Mouse (Mus musculus) c-Kit-negative CD71-positive TER-119-positive erythroid progenitor cells, embryonic 14.5 days (primary cell): Measurements from ENCODE around the gene Slc2a3.
"Not testable (repeated sequence)": the region's sequence is repeated elsewhere in the genome, so short reads cannot be mapped to it uniquely, and the experiment has no call there.

Source experiments
- DNase-seq: peaks from one replicate; pipeline ENCODE4 v3.0.0-alpha.2; 2013; ENCODE audit warnings: low read depth, low spot score

The Slc2a3 gene

DNA sequence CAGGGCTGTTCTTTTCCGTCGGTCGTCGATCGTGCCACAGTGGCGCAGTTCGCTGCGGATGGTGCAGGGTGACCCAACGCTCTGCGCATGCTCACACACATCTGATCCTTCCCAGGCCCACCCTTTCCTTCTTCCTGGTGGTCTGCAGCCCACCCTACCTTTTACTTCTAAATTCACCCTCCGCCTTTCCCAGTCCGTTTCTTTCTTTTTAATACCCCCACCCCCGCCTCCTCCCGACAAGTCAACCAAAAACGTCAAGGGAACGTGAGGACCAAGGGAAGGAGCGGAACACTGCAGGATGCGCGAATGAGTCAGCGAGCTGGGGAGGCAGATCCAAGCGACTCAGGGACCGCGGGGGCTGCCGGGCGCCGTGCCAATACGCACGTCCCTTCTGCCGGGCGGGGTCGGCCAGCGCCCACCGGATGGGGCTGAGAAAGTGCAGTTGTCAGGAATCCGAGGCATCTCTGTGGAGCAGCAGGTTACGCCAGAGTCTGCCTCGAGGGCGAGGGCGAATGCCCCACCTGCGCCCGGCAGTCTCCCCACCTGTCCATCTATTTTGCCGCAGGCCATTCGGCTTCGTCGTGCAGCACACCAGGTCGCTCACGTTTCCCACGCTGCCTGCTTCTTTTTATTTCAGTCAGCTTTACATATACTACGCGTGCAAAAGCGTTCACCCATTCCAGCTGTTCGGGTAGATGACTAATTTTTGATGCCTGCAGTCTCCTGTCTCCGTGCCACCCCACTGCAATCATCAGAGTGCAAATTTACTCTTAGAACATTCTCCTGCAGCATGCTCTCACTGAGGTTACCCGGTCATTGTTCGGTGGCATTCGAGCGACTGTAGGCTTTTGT lies 36.8 kb downstream of the Slc2a3 start:
- DNase-seq = peak; percentile 54

DNA sequence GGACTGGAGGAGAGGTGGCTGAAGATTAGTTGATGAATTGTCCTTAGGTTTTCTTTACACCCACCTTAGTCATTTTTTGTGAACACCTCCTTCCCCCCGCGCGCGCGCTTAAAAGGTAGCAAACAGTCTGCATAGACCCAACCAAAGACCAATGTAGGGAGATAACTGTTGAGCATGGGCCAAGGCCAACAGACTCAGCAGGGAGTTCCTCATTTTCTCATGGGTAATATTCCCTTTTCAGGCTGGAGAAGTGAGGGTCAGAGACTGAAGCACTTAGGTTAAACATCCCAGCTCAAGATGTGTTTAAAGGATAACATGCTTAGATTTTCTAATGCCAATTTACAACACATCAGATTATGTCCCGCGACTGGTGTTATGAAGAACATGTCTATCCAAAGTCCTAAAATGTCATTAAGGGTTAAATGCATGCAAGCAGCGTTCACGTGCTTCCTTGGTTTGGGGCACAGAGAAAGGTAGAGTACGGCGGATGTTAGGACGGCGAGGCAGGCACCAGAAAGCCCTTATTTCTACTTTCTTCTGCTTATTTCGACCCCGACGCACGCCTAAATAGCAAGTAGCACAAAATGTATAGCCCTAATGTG lies 37.5 kb downstream of the Slc2a3 start:
- DNase-seq = no peak

DNA sequence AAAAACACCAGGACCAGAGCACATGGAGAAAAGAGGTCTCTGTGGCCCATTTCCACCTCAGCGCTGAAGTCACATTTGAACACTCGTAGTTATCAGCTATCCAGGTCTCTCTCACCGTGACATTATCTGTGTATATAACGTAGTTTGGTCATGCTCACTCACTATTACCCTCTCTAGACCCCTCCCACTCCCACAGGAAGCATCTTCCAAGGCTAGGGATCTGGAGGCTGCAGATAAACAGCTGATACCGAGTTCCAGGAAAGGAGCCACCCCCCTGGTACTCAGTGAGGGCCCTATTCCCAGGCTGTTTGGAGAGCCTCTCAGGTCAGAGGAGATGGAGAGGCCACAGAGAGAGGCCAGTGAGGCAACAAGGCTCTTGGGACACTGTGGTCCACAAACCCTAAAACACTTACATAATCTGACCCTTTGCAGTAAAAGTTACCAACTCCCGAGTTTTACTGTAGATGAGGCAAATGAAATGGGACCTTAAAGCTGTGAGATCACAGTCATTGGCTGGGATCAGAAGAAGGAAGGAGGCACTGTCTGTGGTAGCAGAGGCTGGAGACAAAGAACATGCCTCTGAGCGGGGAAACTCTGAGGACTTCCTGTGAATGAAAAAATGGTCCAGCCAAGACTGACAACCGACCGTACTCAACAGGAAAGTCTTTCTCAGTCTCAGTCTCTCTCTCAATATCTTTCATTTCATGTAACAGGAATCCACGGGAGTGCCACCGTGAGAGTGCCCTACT lies 38.3 kb downstream of the Slc2a3 start:
- DNase-seq = peak; percentile 77

DNA sequence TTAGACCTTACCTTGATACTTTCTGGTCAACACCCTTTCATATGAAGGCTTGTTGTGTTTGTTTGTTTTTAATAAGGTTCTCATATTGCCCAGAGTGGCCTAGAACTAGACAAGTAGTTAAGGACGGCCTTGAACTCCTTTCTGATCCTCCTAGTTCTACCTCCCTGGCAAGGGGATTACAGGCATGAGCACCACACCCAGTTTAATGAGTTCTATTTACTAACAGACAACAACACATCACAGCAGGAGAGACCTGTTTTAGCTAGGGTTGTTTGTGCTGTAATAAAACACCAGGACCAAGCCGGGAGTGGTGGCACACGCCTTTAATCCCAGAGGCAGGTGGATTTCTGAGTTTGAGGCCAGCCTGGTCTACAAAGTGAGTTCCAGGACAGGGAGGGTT lies 39.0 kb downstream of the Slc2a3 start:
- DNase-seq = no peak

DNA sequence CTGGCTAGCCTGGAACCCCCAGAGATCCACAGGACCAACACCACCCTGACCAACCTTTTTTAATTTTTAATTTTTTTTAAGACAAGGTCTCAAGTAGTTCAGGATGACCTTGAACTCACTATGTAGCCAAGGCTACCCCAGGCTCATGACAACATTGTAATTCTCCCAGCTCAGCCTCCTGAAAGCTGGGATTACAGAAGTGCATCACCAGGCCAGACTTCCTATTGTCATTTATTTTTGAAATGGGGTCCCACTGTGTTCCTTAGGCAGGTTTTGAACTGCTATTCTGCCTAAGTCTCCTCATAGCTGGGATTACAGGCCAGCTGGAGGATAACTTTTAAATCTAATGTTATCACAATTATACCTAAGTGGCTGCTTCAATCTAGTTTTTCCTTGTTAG lies 39.5 kb downstream of the Slc2a3 start:
- DNase-seq = no peak

DNA sequence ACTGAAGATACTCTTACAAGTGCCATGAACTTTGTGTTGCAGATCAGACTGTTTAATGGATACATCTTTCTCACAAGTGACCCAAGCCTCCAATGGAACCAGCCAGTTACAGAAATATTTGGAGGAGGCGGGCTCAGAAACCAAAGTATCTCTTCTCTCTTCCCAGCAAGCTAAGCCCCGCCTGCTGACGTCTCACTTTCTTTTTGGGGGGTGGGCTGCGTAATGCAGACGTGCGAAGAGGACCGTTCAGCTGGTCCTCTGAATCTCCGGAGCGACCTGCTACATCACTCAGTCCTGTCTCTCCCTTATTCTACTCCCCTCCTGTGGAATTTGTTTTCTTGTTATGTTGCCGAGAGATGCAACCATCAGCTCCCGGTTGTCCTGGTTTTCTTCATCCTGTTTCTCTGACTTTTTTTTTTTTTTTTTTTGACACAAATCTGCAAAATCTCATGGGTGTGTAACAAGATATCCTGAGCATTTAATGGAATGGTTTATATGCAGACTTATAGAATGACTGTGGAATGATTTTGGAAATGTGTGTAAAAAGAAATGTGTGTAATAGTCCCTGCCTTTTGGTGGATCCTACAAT lies 40.3 kb downstream of the Slc2a3 start:
- DNase-seq = no peak

DNA sequence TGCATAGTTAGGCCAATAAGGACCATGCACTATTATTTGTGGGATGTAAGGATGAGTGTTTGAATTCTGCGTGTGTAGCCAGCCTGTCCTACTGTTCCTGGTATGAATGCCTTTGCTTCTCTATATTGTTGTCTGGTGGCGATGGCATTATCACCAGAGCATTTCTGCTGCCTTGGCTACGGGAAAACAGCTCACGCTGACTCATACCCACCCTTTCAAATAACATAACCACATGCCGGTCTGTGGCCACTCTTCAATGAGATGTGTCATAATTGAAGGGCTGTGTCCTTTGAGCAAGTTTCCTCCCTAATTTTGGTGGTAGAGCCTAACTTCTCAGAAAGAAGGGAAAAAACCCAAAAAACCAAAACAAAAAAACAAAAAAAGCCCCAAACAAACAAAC lies 42.7 kb downstream of the Slc2a3 start:
- DNase-seq = no peak

DNA sequence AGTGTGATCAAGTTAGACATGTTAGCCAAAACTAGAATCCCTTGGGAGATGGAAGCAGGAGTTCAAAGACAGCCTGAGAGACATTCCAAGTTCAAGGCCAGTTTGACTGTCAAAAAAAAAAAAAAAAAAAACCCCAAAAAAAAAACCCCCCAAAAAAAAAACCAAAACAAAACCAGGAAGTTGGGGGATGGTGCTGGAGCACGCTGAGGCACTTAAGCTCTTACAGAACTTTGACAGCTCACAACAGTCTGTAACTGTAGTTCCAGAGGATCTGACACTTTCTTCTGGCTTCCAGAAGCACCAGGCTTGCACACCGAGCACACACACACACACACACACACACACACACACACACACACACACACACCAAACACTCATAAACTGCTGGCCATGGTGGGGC lies 45.5 kb downstream of the Slc2a3 start:
- DNase-seq = no peak

DNA sequence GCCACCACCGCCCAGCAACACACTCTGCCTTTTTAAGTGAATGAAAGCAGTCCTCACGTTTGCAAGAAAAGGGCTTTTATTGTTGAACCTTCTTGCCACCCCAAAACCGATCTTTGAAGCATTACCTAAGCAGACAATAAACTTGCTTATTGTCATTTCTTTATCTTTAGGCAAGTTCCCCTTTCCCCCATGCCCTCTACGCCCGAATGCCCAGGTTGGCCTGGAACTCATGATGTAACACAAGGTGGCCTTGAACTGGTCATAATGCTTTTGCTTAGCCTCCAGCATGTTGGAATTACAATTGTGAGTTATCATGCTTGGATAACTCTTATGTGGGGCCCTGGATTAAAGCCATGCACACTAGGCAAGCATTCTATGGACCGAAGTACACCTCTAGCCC lies 50.9 kb downstream of the Slc2a3 start:
- DNase-seq = no peak

DNA sequence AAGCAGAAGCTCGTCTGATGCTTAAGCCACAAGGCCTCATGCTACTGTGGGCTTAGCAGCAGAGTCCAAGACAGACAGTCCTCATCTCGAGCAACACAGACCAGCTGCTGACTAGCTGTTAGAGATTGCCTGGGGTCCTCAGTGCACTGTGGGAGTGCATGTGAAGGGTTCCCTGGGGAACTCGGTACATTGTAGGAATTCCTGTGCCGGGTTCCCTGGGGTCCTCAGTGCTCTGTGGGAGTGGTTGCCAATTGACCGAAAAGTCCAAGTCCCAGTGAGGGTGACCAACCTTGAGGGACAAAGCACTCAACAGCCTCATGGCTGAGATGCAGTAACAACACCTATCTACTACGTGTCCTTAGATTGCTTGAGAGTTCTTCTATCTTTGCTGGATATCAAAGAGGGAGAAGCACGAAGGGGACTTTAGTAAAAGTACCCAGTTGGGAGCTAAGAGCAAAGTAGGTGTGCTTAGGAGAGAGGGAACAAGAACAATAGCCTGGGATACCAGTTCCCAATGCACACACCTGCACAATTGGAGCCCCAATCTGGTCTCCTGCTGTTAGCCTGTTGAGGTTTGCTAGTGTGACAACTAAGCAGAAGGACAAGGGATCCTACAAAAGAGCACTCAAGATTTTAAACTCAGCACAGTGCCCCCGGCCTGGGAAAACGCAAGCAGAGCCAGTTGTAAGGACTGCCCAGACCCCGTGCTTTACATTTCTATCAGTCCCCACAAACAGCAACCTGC lies 56.8 kb downstream of the Slc2a3 start:
- no peak for DNase-seq

DNA sequence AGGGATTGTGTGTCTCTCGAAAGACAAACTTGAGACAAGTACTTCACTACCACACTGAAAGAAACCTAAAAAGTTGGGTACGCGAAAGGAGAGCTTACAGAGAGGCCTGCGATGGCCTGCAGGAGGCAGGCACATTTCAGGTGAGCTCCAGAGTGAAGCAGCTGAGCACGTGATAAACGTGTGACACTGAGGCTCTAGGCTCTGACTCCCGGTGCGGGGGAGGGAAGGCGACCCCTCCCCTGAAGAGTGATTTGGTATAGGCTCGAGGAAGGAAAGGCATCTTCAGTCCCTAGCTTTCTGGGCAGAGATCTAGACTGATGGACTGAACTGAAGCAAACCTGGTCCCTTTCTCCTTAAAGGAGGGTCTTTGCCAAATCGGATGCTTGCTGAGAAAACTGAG lies 58.1 kb downstream of the Slc2a3 start:
- DNase-seq = no peak

DNA sequence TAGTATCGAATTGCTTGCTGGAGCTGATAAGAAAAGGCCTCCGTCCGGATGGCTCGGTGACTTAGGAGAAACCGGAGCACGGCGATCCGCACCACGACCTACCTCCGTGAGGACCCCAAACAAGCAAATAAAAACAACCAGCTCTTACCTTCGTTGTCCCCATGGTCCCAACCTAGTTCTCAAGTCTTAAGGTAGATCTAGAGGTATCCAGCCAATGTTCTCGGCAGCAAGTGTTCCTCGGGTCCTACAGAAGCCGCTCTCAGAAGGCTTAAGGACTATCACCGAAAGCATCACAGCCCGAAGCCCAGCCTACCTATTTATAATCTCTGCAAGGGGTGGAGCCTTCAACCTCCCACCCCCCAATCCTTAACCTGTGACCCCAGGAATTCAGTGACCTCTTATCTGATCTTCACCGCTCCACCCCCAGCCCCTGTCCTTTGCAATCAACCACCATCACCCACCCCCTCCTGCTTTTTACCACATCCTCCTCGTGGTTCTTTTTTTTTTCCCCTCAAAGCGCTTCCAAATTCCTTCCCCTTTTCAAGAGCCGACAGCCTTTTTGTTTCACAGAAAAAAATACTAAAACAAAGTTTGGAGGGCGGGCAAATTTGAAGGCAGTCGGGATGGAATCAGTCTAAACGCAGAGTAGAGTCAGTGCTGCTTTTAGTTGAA lies 59.1 kb downstream of the Slc2a3 start:
- no peak for DNase-seq

DNA sequence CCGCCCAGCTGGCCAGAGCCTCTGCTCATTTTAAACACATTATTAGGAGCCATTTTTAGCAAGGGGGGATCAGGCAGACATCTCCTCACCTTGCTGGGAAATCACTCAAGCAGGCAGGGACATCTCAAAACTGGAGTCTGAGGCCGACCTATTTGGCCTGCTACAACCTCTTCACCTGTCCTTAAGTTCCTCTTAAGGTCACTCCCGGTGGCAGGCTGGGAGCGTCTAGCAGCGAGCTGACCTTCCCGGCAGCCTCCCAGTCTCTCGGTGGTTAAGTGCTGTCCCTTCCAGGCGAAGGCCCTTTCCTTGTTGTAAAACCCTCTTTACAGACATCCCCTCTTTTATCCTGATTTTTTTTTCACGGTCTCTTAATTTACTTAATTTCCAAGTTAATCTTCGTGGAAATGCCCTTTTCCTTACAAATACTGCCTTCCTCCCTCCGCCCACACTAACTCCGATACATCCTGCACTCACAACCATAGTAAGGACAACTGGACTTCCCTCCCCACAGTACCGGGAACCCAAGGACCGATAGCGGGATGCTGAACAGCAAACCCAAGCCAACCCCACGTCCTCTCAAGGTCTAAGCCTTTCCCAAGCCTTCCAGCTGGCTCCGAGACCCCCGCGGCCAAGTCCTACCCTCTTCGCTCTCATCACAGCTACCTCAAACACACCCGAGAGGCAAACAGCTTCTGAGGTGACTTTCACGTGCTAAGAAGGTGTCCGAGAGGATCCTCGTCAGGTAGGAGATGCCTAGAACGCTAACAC lies 59.8 kb downstream of the Slc2a3 start:
- no peak for DNase-seq

DNA sequence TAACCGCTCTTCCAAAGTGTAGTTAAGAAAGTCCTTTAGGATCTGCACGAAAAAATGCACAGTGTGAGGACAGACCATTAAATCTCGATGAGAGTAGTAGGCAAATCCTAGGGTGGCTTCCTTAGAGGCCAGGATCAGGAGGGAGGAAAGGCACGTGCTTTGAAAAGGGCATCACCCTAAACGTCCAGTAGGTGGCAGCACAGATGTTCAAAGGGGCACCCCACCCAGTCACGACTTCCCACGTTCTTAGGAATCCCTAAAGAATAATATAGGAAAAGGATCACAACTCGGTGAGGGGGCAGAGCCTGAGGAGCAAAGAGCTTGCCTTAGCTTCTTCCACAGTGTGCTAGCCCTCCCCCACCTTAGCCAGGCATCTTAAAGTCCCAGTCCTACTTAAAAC lies 61.5 kb downstream of the Slc2a3 start:
- peak; percentile 54 for DNase-seq

DNA sequence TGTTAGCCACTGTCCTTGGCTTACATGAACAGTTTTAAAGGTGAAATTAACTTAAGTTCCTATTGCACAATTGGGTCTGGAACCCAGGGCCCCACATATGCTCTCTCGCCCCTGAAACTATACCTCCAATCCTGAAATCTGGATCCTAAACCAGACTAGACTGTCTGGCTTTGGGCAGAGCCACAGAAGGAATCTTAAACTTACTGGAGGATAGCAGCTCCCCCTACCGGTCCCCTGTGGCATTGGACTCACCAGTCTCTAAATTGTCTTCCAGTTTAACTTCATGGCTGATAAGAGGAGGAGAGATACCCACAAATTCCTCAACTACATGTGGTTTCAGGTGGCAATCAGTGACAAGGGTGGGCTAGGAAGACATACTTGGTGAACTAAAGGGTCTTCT lies 81.5 kb downstream of the Slc2a3 start:
- peak; percentile 11 for DNase-seq

DNA sequence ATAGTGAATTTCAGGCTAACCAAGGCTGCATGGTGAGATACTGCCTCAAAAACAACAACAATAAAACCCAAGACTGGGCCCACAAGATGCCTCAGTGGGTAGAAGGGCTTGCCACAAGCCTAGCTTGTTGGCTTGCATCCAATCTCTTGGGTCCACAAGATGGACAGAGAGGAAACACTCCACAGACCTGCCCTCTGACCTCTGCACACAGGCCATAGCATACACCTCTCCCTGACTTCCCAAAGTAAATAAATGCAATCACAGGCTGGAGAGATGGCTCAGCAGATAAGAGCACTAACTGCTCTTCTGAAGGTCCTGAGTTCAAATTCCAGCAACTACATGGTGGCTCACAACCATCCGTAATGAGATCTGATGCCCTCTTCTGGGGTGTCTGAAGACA lies 83.2 kb downstream of the Slc2a3 start:
- DNase-seq = not testable (repeated sequence)

DNA sequence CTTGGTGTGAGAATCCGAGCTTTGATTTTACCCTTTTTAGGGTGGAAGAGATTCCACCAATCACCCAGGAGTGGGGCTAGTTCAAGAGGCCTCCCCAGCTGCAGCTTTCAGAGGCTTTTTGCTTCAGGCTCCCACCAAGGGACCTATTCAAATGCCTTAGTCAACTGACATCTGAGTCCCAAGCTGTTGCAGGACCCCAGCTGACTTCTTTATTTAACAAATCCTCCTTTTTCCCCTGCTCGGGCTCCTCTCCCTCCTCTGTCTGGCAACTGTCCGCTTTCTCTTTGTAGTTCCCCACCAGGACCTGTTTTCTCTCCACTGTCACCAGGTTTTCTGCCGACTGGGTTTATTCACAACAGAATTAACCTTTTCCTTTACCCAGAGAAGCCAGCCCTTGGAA lies 85.6 kb downstream of the Slc2a3 start:
- no peak for DNase-seq

DNA sequence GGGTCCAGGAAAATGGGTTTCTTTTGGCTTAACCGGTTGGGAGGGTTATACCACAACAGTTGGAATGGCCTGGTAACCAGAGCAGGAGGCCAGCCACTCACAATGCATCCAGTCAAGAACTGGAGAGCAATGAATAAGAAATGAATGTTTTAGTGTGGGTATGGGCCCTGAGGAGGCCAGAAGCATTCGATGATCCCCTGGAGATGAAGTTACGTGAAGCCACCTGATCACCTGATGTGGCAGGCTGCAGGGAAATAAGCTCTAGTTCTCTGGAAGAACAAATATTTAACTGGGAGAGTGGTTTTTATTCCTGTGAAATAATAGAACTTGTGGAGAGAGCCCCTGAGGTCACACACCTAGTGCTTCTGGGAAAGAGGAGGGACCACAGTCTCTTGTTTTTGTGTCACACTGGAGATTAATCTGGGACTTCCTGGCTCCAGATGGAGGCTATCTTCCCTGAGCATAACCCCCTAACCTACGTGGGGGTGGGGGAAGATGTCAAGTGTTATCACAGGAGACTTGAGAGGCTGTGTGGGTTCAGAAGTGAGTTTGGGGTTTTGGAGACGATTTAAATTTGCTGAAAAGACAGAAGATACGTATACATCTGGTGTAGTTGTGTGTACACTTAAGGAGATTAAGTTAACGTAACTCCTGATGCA lies 86.6 kb downstream of the Slc2a3 start:
- DNase-seq = no peak

DNA sequence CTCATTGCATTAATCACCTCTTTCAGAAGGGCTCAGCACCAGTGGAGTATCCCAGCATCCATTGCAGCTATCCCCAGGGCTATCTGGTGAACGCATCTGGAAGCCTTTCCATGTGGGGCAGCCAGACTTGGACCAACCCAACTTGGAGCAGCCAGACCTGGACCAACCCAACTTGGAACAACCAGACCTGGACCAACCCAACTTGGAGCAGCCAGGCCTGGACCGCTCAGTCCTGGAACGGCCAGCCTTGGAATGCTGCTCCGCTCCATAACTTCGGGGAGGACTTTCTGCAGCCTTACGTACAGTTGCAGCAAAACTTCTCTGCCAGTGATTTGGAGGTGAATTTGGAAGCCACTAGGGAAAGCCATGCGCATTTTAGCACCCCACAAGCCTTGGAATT lies 88.3 kb downstream of the Slc2a3 start:
- not testable (repeated sequence) for DNase-seq

DNA sequence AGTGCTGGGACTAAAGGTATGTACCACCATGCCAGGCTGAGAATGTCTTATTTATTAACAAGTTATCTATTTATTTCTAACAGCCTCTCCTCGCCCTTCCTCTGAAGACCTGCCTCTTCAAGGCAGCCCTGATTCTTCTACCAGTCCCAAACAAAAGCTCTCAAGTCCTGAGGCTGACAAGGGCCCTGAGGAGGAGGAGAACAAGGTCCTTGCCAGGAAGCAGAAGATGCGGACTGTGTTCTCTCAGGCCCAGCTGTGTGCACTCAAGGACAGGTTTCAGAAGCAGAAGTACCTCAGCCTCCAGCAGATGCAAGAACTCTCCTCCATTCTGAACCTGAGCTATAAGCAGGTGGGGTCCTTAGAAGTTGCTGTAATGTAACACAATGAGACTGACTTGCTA lies 90.0 kb downstream of the Slc2a3 start:
- no peak for DNase-seq
